Mouse (Mus musculus) myocyte (in vitro differentiated cells): ENCODE results near the gene 1700018F24Rik. TPM values are rescaled to one million over a fixed set of nuclear protein-coding genes. Genes with fewer than 3 reads are reported as not detected.
"Not testable (repeated sequence)": the region's sequence is repeated elsewhere in the genome, so short reads cannot be mapped to it uniquely, and the experiment has no call there.

Source experiments
- H3K27me3 ChIP-seq: one replicate; pipeline ENCODE4 v1.6.1; 2011; ENCODE audit not compliant: control insufficient read depth, insufficient read depth, insufficient read length
- H3K36me3 ChIP-seq: one replicate; pipeline ENCODE4 v1.6.1; 2011; ENCODE audit not compliant: control insufficient read depth, insufficient read depth
- H3K4me2 ChIP-seq: one replicate; pipeline ENCODE4 v1.6.1; 2011; ENCODE audit warnings: low read depth, control low read depth
- H3K4me3 ChIP-seq: one replicate; pipeline ENCODE4 v1.5.1; 2011; ENCODE audit warnings: mild to moderate bottlenecking, control low read depth, moderate library complexity
- H3K79me2 ChIP-seq: one replicate; pipeline ENCODE4 v1.6.1; 2011; ENCODE audit not compliant: control insufficient read depth, insufficient read depth
- H3ac ChIP-seq: one replicate; pipeline ENCODE4 v1.6.1; 2011; ENCODE audit not compliant: control insufficient read depth, insufficient read length
- CEBPB ChIP-seq: IDR thresholded peaks from 2 replicates; pipeline ENCODE4 v1.6.1; 2011; ENCODE audit warnings: mild to moderate bottlenecking, moderate library complexity; ENCODE audit not compliant: poor library complexity, insufficient read depth, severe bottlenecking
- E2F4 ChIP-seq: IDR thresholded peaks from one replicate; pipeline ENCODE4 v1.6.1; 2011; ENCODE audit warnings: mild to moderate bottlenecking, control low read depth, moderate library complexity; ENCODE audit not compliant: insufficient read depth
- MAX ChIP-seq: IDR thresholded peaks from one replicate; pipeline ENCODE4 v1.6.1; 2011; ENCODE audit warnings: low read depth, mild to moderate bottlenecking, control low read depth
- MYOD1 ChIP-seq, 3 experiments: IDR thresholded peaks; one replicate each; pipeline ENCODE4 v1.6.1; 2011; ENCODE audit warnings: control low read depth in 2 of 3, low read depth in 2 of 3, mild to moderate bottlenecking in 2 of 3, moderate library complexity in 1 of 3; ENCODE audit not compliant: insufficient read length in 2 of 3, control insufficient read depth in 1 of 3
- MYOG ChIP-seq, 3 experiments: IDR thresholded peaks; one replicate each; pipeline ENCODE4 v1.6.1; 2011; ENCODE audit warnings: control low read depth in 2 of 3, low read depth in 2 of 3, mild to moderate bottlenecking in 2 of 3; ENCODE audit not compliant: insufficient read length in 2 of 3, control insufficient read depth in 1 of 3, insufficient read depth in 1 of 3
- POLR2A ChIP-seq: IDR thresholded peaks from one replicate; pipeline ENCODE4 v1.6.1; 2011; ENCODE audit warnings: low read depth, mild to moderate bottlenecking, control low read depth, moderate library complexity; ENCODE audit not compliant: insufficient read length
- POLR2AphosphoS2 ChIP-seq: IDR thresholded peaks from one replicate; pipeline ENCODE4 v1.6.1; 2011; ENCODE audit warnings: low read depth, control low read depth; ENCODE audit not compliant: insufficient read length
- REST ChIP-seq: IDR thresholded peaks from one replicate; pipeline ENCODE4 v1.6.1; 2011; ENCODE audit warnings: mild to moderate bottlenecking, control low read depth, moderate library complexity; ENCODE audit not compliant: insufficient read depth, insufficient read length
- SRF ChIP-seq: IDR thresholded peaks from one replicate; pipeline ENCODE4 v1.6.1; 2011; ENCODE audit warnings: low read depth; ENCODE audit not compliant: control insufficient read depth, insufficient read length
- TCF12 ChIP-seq: IDR thresholded peaks from one replicate; pipeline ENCODE4 v1.6.1; 2011; ENCODE audit warnings: mild to moderate bottlenecking, control low read depth; ENCODE audit not compliant: poor library complexity, insufficient read depth, severe bottlenecking
- TCF3 ChIP-seq: IDR thresholded peaks from one replicate; pipeline ENCODE4 v1.6.1; 2011; ENCODE audit warnings: low read depth, control low read depth; ENCODE audit not compliant: insufficient read length
- USF1 ChIP-seq: IDR thresholded peaks from one replicate; pipeline ENCODE4 v1.6.1; 2011; ENCODE audit warnings: low read depth, mild to moderate bottlenecking, control low read depth, moderate library complexity
- polyA plus RNA-seq: library from polyadenylated mRNA; unstranded; fragments of >200 nt; fragmentation: generic; extraction: Trizol; gene quantifications from one replicate; pipeline ENCODE4 v1.2.1, GENCODE M21; 2012; ENCODE audit warnings: missing spikeins

Gene 1700018F24Rik
- polyA plus RNA-seq, 1 experiment = not detected

GRCm38 (mm10) chr5:145008878-145009659 lies 33.7 kb upstream of the 1700018F24Rik start:
- Histone ChIP-seq H3K4me2 (no peak overlapping the region), H3ac (no peak overlapping the region), H3K79me2 (no peaks in the 10 kb centered on the region), H3K4me3 (no peak overlapping the region), H3K36me3 (no peaks in the 10 kb centered on the region), H3K27me3 (peaks cover 17% of the 10 kb centered on the region)
- no peak for TF ChIP-seq USF1
- TF ChIP-seq MYOG (IDR thresholded peaks at IDR 0.05; ENCODE audit: control insufficient read depth in 1 of 3, insufficient read depth in 1 of 3, insufficient read length in 2 of 3, low read depth in 2 of 3) = no peak
- TF ChIP-seq REST = no peak

- Histone ChIP-seq H3K27me3 (peaks cover 18% of the 10 kb centered on the region), H3K36me3 (no peaks in the 10 kb centered on the region), H3ac (no peak overlapping the region), H3K4me3 (no peak overlapping the region), H3K79me2 (no peaks in the 10 kb centered on the region), H3K4me2 (no peak overlapping the region)
- no peak for TF ChIP-seq MYOD1 (IDR thresholded peaks at IDR 0.05; ENCODE audit: control insufficient read depth in 1 of 3, insufficient read length in 2 of 3, low read depth in 2 of 3)
- no peak for TF ChIP-seq MAX
- no peak for TF ChIP-seq TCF12
- TF ChIP-seq REST = no peak
- TF ChIP-seq TCF3 = no peak
- TF ChIP-seq CEBPB = no peak
- no peak for TF ChIP-seq SRF
- TF ChIP-seq MYOG (IDR thresholded peaks at IDR 0.05; ENCODE audit: control insufficient read depth in 1 of 3, insufficient read depth in 1 of 3, insufficient read length in 2 of 3, low read depth in 2 of 3) = no peak
- TF ChIP-seq E2F4 = no peak
- TF ChIP-seq POLR2AphosphoS2 = no peak
- no peak for TF ChIP-seq USF1
- TF ChIP-seq POLR2A = no peak
Measured at GRCm38 (mm10) chr5:145014278-145014677, 28.5 kb upstream of the 1700018F24Rik start.

- not testable (repeated sequence) for H3K27me3 ChIP-seq, H3ac ChIP-seq, H3K79me2 ChIP-seq, H3K4me3 ChIP-seq, H3K4me2 ChIP-seq, H3K36me3 ChIP-seq
Measured at GRCm38 (mm10) chr5:145016761-145017160, 26.0 kb upstream of the 1700018F24Rik start.

GRCm38 (mm10) chr5:145020254-145020653 lies 22.5 kb upstream of the 1700018F24Rik start:
- H3K27me3 ChIP-seq, H3K36me3 ChIP-seq, H3ac ChIP-seq, H3K4me3 ChIP-seq, H3K4me2 ChIP-seq, H3K79me2 ChIP-seq: not testable (repeated sequence)

- H3K27me3 ChIP-seq, H3K36me3 ChIP-seq, H3ac ChIP-seq, H3K4me2 ChIP-seq, H3K4me3 ChIP-seq, H3K79me2 ChIP-seq: not testable (repeated sequence)
Measured at GRCm38 (mm10) chr5:145020712-145021111, 22.1 kb upstream of the 1700018F24Rik start.

GRCm38 (mm10) chr5:145030476-145030875 lies 12.3 kb upstream of the 1700018F24Rik start:
- H3K36me3 ChIP-seq, H3K27me3 ChIP-seq, H3K4me2 ChIP-seq, H3K79me2 ChIP-seq, H3ac ChIP-seq, H3K4me3 ChIP-seq: not testable (repeated sequence)

- H3K36me3 ChIP-seq, H3K79me2 ChIP-seq, H3K4me3 ChIP-seq, H3K4me2 ChIP-seq, H3ac ChIP-seq, H3K27me3 ChIP-seq: not testable (repeated sequence)
Measured at GRCm38 (mm10) chr5:145032391-145032790, 10.4 kb upstream of the 1700018F24Rik start, which contains the start of gene Gm4871. Gene Gm4871 (minus strand): TSS chr5:145032754.
